Mouse (Mus musculus): Measurements from ENCODE around the gene Arsg. TPM values are rescaled to one million over a fixed set of nuclear protein-coding genes. Genes with fewer than 3 reads are reported as not detected.

The Arsg gene
- total and polyA plus RNA-seq, 3 experiments = 0.79 to 3.3 (median 1.4) TPM

- Histone ChIP-seq H3K27me3 (replicated peaks) (no peaks in the 10 kb centered on the region), H3K9ac (ENCODE audit: insufficient read depth, low read depth) (peak overlapping the region; percentile 97), H3K4me1 (ENCODE audit: control insufficient read depth in 1 of 2, insufficient read depth in 2 of 2) (peaks cover 5 to 58% of the 10 kb centered on the region in 2 experiments; a peak in 3 of 4 replicates), H3K79me2 (replicated peaks; ENCODE audit: control insufficient read depth, extremely low read depth, insufficient read depth, poor library complexity, severe bottlenecking) (peaks cover 5% of the 10 kb centered on the region; the same call in 1 of the 2 replicates), H3K4me3 (replicated peaks in 1 of 3; ENCODE audit: low read depth in 2 of 3, low read length in 2 of 3, poor library complexity in 1 of 3) (peak overlapping the region; percentile 72 to 95 (median 76)), H3K36me3 (replicated peaks in 1 of 2; ENCODE audit: control insufficient read depth in 1 of 2, insufficient read depth in 1 of 2, low read length in 1 of 2) (peaks cover 4 to 17% of the 10 kb centered on the region in 2 experiments), H3K9me3 (replicated peaks; ENCODE audit: low read length) (no peaks in the 10 kb centered on the region), H3K4me2 (ENCODE audit: insufficient read depth, low read depth, poor library complexity, severe bottlenecking) (peak overlapping the region; percentile 79), H3K27ac (ENCODE audit: insufficient read depth, low read depth) (no peak overlapping the region)
- peak; percentile 41 for DNase-seq (ENCODE audit: extremely low read depth)
- in situ Hi-C loops (cut with MboI; ENCODE audit: low pct_ligation_motif_present, low pct_unique_long_range_greater_than_20kb, low sequenced_read_pairs) (no loop called here), dilution Hi-C loops (cut with MboI; ENCODE audit: extremely low pct_ligation_motif_present, extremely low pct_unique_long_range_greater_than_20kb, low sequenced_read_pairs) (no loop called here)
- no peak for TF ChIP-seq E2F4 (IDR thresholded peaks at IDR 0.05; ENCODE audit: insufficient replicate concordance, low read depth, low read length)
- TF ChIP-seq MEF2A (IDR thresholded peaks at IDR 0.05; ENCODE audit: borderline replicate concordance, low read depth, low read length) = peak; percentile 63; the same call in 1 of the 2 replicates
- TF ChIP-seq ELF1 (IDR thresholded peaks at IDR 0.05; ENCODE audit: low read depth, low read length) = peak; percentile 25; the same call in 1 of the 2 replicates
- no peak for TF ChIP-seq SMC3 (IDR thresholded peaks at IDR 0.05; ENCODE audit: low read depth, low read length)
- 0 out of 2 replicates have a peak, but pooled peaks have one; percentile 23 for TF ChIP-seq TBP (conservative IDR thresholded peaks at IDR 0.05; ENCODE audit: low read depth, low read length)
- no peak for TF ChIP-seq POLR2AphosphoS2 (IDR thresholded peaks at IDR 0.05; ENCODE audit: low read depth, low read length)
- TF ChIP-seq EP300 (IDR thresholded peaks at IDR 0.05; ENCODE audit: low read length) = no peak
- 0 out of 2 replicates have a peak, but pooled peaks have one; percentile 16 for TF ChIP-seq MAFK (IDR thresholded peaks at IDR 0.05; ENCODE audit: insufficient replicate concordance, low read length)
- peak; percentile 0; the same call in 1 of the 2 replicates for TF ChIP-seq MXI1 (IDR thresholded peaks at IDR 0.05; ENCODE audit: low read depth, low read length)
- no peak for TF ChIP-seq CHD1 (IDR thresholded peaks at IDR 0.05; ENCODE audit: low read depth, low read length)
- no peak for TF ChIP-seq ZC3H11A (IDR thresholded peaks at IDR 0.05; ENCODE audit: low read depth, low read length)
- TF ChIP-seq MAX (IDR thresholded peaks at IDR 0.05; ENCODE audit: low read length) = no peak; the same call in 1 of the 2 replicates
- 0 out of 2 replicates have a peak, but pooled peaks have one; percentile 7 for TF ChIP-seq UBTF (IDR thresholded peaks at IDR 0.05; ENCODE audit: low read depth, low read length)
- TF ChIP-seq USF1 (IDR thresholded peaks at IDR 0.05; ENCODE audit: low read depth, low read length) = no peak
- TF ChIP-seq SIN3A (IDR thresholded peaks at IDR 0.05; ENCODE audit: low read length) = peak; percentile 85; the same call in 1 of the 2 replicates
- no peak for TF ChIP-seq ZNF384 (IDR thresholded peaks at IDR 0.05; ENCODE audit: low read depth, low read length)
- TF ChIP-seq USF2 (conservative IDR thresholded peaks at IDR 0.05; ENCODE audit: low read depth, low read length) = no peak
- TF ChIP-seq ZKSCAN1 (IDR thresholded peaks at IDR 0.05; ENCODE audit: borderline replicate concordance, low read depth, low read length) = no peak
- no peak for TF ChIP-seq HCFC1 (IDR thresholded peaks at IDR 0.05; ENCODE audit: low read depth, low read length)
- no peak for TF ChIP-seq CHD2 (IDR thresholded peaks at IDR 0.05; ENCODE audit: low read length)
- TF ChIP-seq KAT2A (IDR thresholded peaks at IDR 0.05; ENCODE audit: insufficient replicate concordance, low read length) = no peak
- no peak for TF ChIP-seq NELFE (IDR thresholded peaks at IDR 0.05; ENCODE audit: low read depth, low read length)
- TF ChIP-seq RCOR1 (conservative IDR thresholded peaks at IDR 0.05; ENCODE audit: low read depth, low read length) = peak; percentile 33; the same call in 1 of the 2 replicates
These were observed 2.0 kb upstream of the Arsg start for GRCm38 (mm10) chr11:109470921-109471861.

Measured in CH12.LX (cell line).